Mouse (Mus musculus) CH12.LX (cell line): ENCODE results near the gene Serpinf1.

Experiments used
- CTCF ChIP-seq, 2 experiments: IDR thresholded peaks in 1 of 2; conservative IDR thresholded peaks in 1 of 2; 2 replicates each; pipeline ENCODE4 v1.5.1; 2011 to 2012; ENCODE audit warnings: low read depth in 2 of 2, low read length in 2 of 2, improper control_type of control experiment in 1 of 2, inconsistent platforms in 1 of 2, mild to moderate bottlenecking in 1 of 2, moderate library complexity in 1 of 2
- MEF2A ChIP-seq: IDR thresholded peaks from 2 replicates; pipeline ENCODE4 v1.6.1; 2014; ENCODE audit warnings: low read depth, mild to moderate bottlenecking, inconsistent platforms, low read length, improper control_type of control experiment, borderline replicate concordance
- POLR2A ChIP-seq: IDR thresholded peaks from 2 replicates; pipeline ENCODE4 v1.6.1; 2011; ENCODE audit warnings: low read depth, mild to moderate bottlenecking, improper control_type of control experiment, low read length
- ZKSCAN1 ChIP-seq: IDR thresholded peaks from 2 replicates; pipeline ENCODE4 v1.6.1; 2012; ENCODE audit warnings: low read depth, inconsistent platforms, low read length, improper control_type of control experiment, borderline replicate concordance

- TF ChIP-seq CTCF (conservative IDR thresholded peaks at IDR 0.05 in 1 of 2, IDR thresholded peaks at IDR 0.05 in 1 of 2; ENCODE audit: low read depth in 2 of 2, low read length in 2 of 2): no peak
- no peak for TF ChIP-seq MEF2A
- no peak for TF ChIP-seq POLR2A
- TF ChIP-seq ZKSCAN1: no peak
Observed at GRCm38 (mm10) chr11:75403301-75404052, 19.0 kb downstream of the Serpinf1 start.
